Mouse (Mus musculus) cerebellum, adult 2 months (tissue): ENCODE results near the gene Gtf3c1.

Experiments used
- CTCF ChIP-seq: fragments of 200-500 bp; IDR thresholded peaks from 2 replicates; pipeline ENCODE4 v1.5.1; 2011; ENCODE audit warnings: low read depth, mild to moderate bottlenecking, control low read depth, low read length, moderate library complexity, borderline replicate concordance; ENCODE audit not compliant: insufficient read depth
- POLR2A ChIP-seq: fragments of 200-500 bp; IDR thresholded peaks from 2 replicates; pipeline ENCODE4 v1.6.1; 2011; ENCODE audit warnings: low read length, control low read depth, borderline replicate concordance; ENCODE audit not compliant: insufficient read depth

DNA sequence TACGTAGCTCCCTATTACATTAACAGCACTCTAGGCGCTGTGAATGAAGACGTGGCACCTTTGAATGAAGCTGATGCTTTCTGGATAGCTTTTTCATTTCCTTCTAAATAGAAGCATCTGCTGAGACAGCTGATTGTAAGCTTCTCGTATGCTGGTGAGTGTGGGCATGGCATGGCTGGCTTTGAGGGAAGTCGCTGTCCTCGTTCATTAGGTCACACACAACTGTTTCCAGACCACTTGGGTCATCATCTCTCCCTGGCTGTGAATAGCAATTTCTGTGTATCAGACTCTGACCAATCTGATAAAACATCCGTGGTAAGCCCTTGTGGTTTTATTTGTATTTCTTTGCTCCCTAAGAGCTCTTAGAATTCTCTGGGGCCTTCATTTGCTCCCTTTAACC is 89.6 kb downstream of the Gtf3c1 start:
- no peak for TF ChIP-seq CTCF
- no peak for TF ChIP-seq POLR2A
